Mouse (Mus musculus): Measurements from ENCODE around the gene Ppm1h.

GRCm38 (mm10) chr10:122827719-122828414 lies 149.3 kb downstream of the Ppm1h start:
- TF ChIP-seq EP300 (IDR thresholded peaks at IDR 0.05; ENCODE audit: low read depth), result no peak
- TF ChIP-seq CTCF (IDR thresholded peaks at IDR 0.05; ENCODE audit: low read depth), result no peak
